Mouse (Mus musculus) frontal cortex, adult (tissue): ENCODE measurements around the gene Klhdc4.
A peak's percentile ranks its signal among the peaks of the same experiment; 100 is the strongest.

Source experiments
- ATAC-seq: cut with Nextera tagmentation; 2 replicates; pipeline ENCODE4 v1.9.2; 2017; ENCODE audit warnings: mild to moderate bottlenecking, moderate library complexity, mixed read lengths; ENCODE audit not compliant: low TSS enrichment

Klhdc4 gene

GRCm38 (mm10) chr8:121829048-121829776 lies at the start of gene Klhdc4:
Gene Klhdc4 (minus strand): TSS chr8:121829569.
- ATAC-seq: peak; percentile 96

GRCm38 (mm10) chr8:121877828-121878480 lies 48.6 kb upstream of the Klhdc4 start:
- no peak for ATAC-seq

DNA sequence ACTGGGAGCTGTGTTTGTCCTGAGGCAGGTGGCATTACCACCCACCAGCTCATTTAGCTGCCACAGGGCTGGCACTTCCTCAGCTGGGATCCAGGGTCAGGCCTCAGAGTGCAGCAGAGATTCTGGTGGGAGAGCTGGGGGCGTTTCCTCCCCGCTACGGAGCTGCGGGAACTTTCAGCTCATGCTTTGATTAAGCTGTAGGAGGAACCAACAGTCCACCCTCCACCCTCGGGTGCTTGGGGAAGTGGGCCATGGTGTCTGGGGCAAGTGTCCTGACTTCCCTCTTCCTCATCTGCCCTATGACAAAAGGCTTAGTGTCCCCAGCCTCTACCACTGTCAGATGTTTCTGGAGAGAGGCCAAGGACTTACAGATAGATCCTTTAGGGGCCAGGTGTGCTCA lies 47.8 kb upstream of the Klhdc4 start:
- ATAC-seq: no peak

DNA sequence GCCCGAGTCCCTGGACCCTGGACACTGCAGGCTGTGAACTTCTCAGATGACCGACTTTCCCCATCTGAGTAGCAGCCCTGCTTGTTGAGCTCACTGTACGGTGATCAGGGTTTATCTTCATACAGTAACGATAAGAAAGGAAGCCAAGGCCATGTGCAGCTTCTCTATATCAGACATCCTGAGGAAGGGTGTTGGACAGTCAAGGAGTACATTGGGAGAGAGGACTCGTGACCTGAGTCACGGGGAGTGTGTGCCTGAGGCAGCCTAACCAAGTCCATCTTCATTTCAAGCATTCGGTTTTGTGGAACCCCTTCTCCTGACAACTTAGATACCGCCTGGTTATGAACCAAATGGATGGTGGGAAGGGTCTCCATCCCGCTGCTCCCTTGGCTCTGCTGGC lies 46.1 kb upstream of the Klhdc4 start:
- no peak for ATAC-seq

DNA sequence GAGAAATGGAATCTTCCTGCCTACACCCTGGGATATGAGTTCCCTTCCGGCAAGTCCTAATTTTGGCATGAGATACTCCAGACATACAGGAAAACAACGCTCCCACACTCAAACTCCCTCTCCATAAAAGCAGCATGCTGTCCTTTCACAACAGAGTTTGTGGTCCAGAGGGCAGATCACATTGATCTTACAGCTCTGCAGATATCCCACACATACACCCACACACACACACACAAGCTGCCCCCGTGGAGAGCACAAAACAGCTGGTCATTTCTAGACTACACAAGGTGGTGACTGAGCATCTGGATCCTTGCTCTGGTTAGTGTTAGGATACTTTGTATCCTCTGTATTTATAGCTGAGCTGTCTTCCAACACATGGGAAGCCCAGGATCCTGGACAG lies 45.7 kb upstream of the Klhdc4 start:
- peak; percentile 73 for ATAC-seq

DNA sequence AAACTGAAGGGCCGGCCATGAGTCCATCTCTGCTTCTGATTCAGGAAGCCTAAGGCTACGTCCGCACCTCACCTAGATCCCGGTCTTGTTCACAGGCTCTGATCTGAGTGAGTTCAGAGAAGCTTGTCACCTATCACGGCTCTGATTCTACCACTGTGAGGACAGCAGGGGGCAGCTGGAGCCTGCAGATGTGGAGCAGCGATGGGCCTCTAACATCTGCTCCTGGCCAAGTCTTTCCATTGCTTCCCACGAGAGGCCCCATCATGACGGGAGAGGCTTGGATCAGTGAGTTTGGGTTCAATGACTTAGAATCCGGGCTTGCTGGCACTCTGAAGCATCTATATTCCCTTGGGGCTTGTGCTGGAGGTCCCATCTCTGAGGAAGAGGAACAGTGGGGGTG lies 44.7 kb upstream of the Klhdc4 start:
- ATAC-seq: no peak

GRCm38 (mm10) chr8:121871833-121872440 lies 42.6 kb upstream of the Klhdc4 start:
- ATAC-seq: no peak

- ATAC-seq: no peak
These were observed 40.8 kb upstream of the Klhdc4 start for GRCm38 (mm10) chr8:121870190-121870589.

DNA sequence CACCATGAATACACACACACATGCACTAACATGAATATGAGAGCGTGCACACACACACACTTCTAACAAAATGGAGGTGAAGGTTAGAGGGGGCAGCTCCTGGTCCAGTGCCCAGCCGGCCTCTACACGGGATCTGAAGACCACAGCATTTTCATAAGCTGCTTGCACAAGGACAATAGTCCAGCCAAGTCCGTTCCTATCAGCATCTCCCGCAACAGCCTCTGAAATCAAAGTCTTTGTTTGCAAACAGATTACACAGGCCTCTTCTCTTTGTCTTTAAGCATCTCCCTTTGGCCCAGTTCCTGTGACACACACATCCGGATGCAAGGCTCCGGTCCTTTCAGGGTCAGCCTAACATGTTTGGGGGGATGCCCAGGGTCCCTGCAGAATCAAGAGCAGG lies 39.5 kb upstream of the Klhdc4 start:
- ATAC-seq: no peak

- ATAC-seq: no peak
These were observed 38.8 kb upstream of the Klhdc4 start for GRCm38 (mm10) chr8:121868196-121868595.

GRCm38 (mm10) chr8:121865356-121865755 lies 36.0 kb upstream of the Klhdc4 start:
- no peak for ATAC-seq

GRCm38 (mm10) chr8:121861806-121862548 lies 32.6 kb upstream of the Klhdc4 start:
- ATAC-seq: no peak

DNA sequence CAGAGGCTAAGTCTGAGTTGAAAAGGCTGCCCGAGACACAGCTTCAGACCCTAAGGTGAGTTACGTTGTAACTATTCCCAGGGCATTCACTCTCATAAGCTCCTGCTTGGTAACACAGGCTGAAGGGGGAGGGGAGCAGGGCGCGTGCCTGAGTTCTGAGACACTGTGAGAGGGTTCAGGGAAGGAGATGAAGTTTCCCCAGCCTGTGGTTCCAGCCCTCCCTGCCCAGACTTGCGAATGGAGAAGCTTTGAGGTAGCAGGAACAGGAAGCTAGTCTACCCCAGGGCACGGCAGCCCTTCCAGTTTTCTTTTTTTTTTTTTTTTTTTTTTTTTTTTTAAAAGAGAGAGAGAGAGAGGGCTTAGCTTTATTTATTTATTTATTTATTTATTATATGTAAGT lies 31.9 kb upstream of the Klhdc4 start:
- no peak for ATAC-seq

GRCm38 (mm10) chr8:121857747-121858146 lies 28.4 kb upstream of the Klhdc4 start:
- ATAC-seq: no peak

- no peak for ATAC-seq
These were observed 28.0 kb upstream of the Klhdc4 start for GRCm38 (mm10) chr8:121857331-121857730.

DNA sequence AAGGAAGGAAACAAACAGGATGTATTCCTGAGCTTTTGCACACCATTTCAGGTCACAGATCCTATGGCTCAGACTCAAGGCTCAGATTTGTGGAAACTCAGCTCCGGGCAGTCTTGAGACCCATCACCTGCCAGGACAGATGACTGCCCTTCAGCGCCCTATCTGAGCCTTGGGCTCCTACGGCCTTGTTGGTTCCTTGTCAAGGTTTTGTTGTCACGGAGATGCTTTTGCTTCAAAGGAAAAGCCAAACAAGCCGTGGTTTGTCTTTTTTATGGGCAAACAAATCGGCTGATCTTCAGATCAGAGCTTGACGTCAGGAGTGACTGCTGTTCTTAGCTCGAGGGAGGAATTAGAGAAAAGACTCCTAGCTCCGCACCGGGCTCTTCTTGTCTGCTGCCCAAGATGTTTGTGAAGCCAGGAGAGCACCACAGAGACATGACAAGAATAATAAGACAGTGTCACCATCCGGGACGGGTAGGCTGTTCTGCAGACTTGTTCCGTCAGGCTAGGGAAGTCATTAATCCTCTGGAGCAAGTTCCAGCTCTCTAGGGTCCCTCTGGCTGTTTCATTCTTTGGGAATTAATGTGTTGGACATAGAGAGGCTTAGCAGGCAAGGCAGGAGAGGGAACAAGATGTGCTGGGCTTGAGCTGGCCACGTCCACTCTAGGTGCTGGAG lies 26.8 kb upstream of the Klhdc4 start:
- ATAC-seq: no peak

DNA sequence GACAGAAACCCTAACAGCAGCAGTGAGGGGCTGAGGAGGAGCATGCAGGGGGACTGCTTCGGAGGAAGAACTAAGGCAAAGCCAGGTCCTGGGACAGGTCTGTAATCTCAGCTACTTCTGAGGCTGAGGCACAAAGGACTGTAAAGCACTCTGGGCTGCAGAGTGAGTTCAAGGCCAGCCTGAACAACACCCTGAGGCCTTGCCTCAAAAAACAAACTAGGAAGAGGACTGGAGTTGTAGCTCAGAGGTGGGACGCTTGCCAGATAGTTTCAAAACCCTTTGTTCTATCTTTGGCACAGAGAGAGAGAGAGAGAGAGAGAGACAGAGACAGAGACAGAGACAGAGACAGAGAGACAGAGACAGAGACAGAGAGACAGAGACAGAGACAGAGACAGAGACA lies 24.2 kb upstream of the Klhdc4 start:
- no peak for ATAC-seq

- no peak for ATAC-seq
These were observed 23.1 kb upstream of the Klhdc4 start for GRCm38 (mm10) chr8:121852464-121852863.

- ATAC-seq: no peak
These were observed 22.3 kb upstream of the Klhdc4 start for GRCm38 (mm10) chr8:121851716-121852115.

GRCm38 (mm10) chr8:121850821-121851470 lies 21.6 kb upstream of the Klhdc4 start:
- ATAC-seq: peak; percentile 83

DNA sequence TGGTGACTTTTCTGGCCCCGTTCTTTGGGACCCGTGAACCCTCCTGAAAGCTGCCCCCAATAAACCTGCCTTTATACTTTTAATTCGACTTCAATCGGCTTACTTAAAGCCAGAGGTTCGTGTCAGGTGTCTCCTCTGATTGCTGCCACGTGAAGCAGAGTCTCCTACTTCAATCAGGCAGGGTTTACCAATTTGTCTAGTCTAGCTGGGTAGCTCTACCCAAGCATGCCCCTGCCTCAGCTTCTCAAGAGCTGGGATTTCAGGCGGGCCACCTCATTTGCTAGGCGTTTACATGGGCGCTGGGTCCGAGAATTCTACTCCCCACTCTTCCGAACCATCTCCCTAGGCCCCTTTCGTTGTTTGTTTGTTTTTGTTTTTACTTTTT lies 21.1 kb upstream of the Klhdc4 start:
- ATAC-seq: no peak
